In the genomic region with DNA sequence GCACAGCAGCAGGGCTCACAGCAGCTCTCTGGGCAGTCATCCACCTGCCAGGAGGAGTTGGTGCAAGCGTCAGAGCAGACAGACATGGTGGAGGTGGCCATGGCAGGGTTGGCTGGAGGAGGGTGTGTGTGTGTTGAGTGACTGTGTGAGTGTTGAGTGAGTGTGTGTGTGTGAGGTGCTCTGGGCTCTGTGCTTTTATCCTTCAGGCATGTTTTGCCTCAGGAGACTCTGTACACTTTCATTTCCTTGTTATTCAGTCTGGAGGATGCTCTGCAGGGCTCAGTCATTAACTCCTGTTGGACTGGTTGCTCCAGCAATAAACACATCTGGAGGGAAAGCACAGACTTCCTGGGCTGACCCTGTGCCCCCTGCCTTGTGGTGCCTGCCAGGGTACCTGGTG, we compare ENCODE assay signal across 27 mouse cellular contexts. TPM values are rescaled to one million over a fixed set of nuclear protein-coding genes. Genes with fewer than 3 reads are reported as not detected.
"Had no signal": no experiment of that assay in that cellular context is flagged by ENCODE, and none has a peak within 500 bp of the region (broad histone marks: within the 10 kb centered on the region; RNA-seq: fewer than 3 reads in every experiment).

A gene (minus strand): TSS at position 101 of the 400 bp plus-strand sequence.

RNA-seq across cellular contexts. Expression of the gene that starts here (rescaled TPM):
- polyA plus RNA-seq: heart, embryonic 10.5 days; heart, embryonic 11.5 days; heart, embryonic 12.5 days; heart, embryonic 13.5 days; heart, embryonic 14.5 days; heart, embryonic 15.5 days; heart, embryonic 16.5 days; heart, postnatal 0 days; hindbrain, embryonic 10.5 days; hindbrain, embryonic 11.5 days; hindbrain, embryonic 12.5 days; hindbrain, embryonic 13.5 days; hindbrain, embryonic 14.5 days; hindbrain, embryonic 15.5 days; hindbrain, embryonic 16.5 days; hindbrain, postnatal 0 days; inflammation-experienced regulatory T-cells, adult 6 months; intestine, embryonic 14.5 days; intestine, embryonic 15.5 days; intestine, embryonic 16.5 days; intestine, postnatal 0 days; kidney, adult 2 months; kidney, embryonic 14.5 days; kidney, embryonic 15.5 days; kidney, embryonic 16.5 days; kidney, postnatal 0 days; large intestine, adult 2 months had no signal
